Mouse (Mus musculus) lung, adult 2 months (tissue): ENCODE data around the gene Rrn3.

Source experiments
- CTCF ChIP-seq: fragments of 200-500 bp; IDR thresholded peaks from 2 replicates; pipeline ENCODE4 v1.5.1; 2011; ENCODE audit warnings: mild to moderate bottlenecking, low read length, control low read depth; ENCODE audit not compliant: insufficient read depth
- POLR2A ChIP-seq: fragments of 200-500 bp; IDR thresholded peaks from 2 replicates; pipeline ENCODE4 v1.6.1; 2011; ENCODE audit warnings: low read depth, mild to moderate bottlenecking, control low read depth, low read length, borderline replicate concordance; ENCODE audit errors: extremely low read depth

- TF ChIP-seq POLR2A, result no peak
- TF ChIP-seq CTCF, result no peak
Measured at GRCm38 (mm10) chr16:13735977-13736376, 44.5 kb upstream of the Rrn3 start.
